Mouse (Mus musculus): Measurements from ENCODE around the gene Pknox2. TPM values are rescaled to one million over a fixed set of nuclear protein-coding genes. Genes with fewer than 3 reads are reported as not detected.

Gene Pknox2
- polyA plus RNA-seq, 1 experiment from 2014 or later: 13.2 TPM

DNA sequence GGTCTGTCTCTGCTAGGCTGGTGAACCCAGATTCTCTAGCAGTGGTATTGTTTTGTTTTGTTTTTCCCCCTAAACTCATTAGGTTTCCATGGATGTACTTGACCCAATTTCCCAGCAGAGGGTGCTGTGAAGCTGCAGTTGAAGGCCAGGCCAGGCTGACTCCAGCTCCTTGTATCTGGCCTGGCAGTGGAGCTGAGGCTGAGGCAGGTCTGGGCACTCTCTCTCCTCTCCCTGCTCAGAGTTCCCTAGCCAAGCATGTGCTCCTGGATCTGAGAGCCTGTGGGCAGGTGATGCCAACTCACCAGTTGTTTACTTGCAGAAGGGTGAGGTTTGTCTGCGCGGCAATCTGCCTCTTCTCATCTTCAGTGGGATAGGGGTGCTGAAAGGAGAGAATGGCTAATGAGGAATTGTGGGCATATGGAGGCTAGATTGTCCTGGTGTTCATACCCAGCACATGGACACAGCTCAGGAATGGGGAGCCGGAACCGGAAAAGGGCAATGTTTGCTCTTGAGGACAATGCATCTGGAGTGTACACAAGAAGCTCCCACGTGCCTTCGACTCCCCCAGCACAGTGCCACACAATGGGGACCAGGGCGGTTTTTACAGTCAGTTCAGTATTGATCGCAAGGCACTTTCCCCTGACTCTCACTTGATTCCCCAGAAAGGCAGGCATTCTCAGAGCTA is 252.1 kb downstream of the Pknox2 start:
- 77% methylated on average over 8 of the region's 8 CpGs for WGBS
- Histone ChIP-seq H3K27me3 (ENCODE audit: control insufficient read depth, insufficient read depth, low read length) (no peaks in the 10 kb centered on the region), H3K4me1 (ENCODE audit: control insufficient read depth, insufficient read depth, low read length) (no peaks in the 10 kb centered on the region), H3K9ac (replicated peaks; ENCODE audit: low read length) (no peak overlapping the region), H3K36me3 (replicated peaks; ENCODE audit: control insufficient read depth, insufficient read depth, low read depth, low read length) (no peaks in the 10 kb centered on the region; the same call in 1 of the 2 replicates), H3K4me3 (ENCODE audit: low read depth, low read length) (no peak overlapping the region), H3K27ac (replicated peaks; ENCODE audit: low read depth, low read length) (no peak overlapping the region), H3K4me2 (ENCODE audit: low read depth, low read length) (no peak overlapping the region), H3K9me3 (replicated peaks; ENCODE audit: control insufficient read depth, low read length) (no peaks in the 10 kb centered on the region)
- ATAC-seq (replicated peaks; ENCODE audit: insufficient number of reproducible peaks, low FRiP score, low TSS enrichment, low read depth): no peak
- peak; percentile 71 for DNase-seq (ENCODE audit: low spot score)

DNA sequence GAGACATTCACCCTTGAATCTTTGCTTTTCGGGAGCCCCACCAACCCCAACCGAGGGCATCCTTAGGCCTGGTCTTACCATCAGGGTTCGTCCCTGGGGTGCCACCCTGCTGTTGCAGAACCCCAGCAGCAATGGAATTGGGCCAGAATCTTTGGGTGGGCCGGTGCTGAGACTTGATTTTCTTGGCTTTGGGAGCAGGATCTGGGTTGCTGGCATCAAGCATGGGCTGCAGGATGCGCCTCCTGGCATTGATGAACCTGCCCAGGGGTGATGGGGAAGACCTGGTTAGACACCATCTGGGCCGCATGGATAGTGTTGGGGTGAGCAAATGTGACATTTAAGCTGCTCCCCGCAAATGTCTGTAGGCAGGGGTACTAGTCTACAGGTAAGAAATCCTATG is 253.0 kb downstream of the Pknox2 start:
- ATAC-seq (replicated peaks; ENCODE audit: insufficient number of reproducible peaks, low FRiP score, low TSS enrichment, low read depth) (no peak), DNase-seq (ENCODE audit: low spot score) (no peak)
- Histone ChIP-seq H3K9ac (replicated peaks; ENCODE audit: low read length) (no peak overlapping the region), H3K36me3 (replicated peaks; ENCODE audit: control insufficient read depth, insufficient read depth, low read depth, low read length) (no peaks in the 10 kb centered on the region; the same call in 1 of the 2 replicates), H3K27ac (replicated peaks; ENCODE audit: low read depth, low read length) (no peak overlapping the region), H3K9me3 (replicated peaks; ENCODE audit: control insufficient read depth, low read length) (no peaks in the 10 kb centered on the region), H3K4me2 (ENCODE audit: low read depth, low read length) (no peak overlapping the region), H3K4me3 (ENCODE audit: low read depth, low read length) (no peak overlapping the region), H3K27me3 (ENCODE audit: control insufficient read depth, insufficient read depth, low read length) (no peaks in the 10 kb centered on the region), H3K4me1 (ENCODE audit: control insufficient read depth, insufficient read depth, low read length) (no peaks in the 10 kb centered on the region)
- 96% methylated on average over 7 of the region's 7 CpGs for WGBS

DNA sequence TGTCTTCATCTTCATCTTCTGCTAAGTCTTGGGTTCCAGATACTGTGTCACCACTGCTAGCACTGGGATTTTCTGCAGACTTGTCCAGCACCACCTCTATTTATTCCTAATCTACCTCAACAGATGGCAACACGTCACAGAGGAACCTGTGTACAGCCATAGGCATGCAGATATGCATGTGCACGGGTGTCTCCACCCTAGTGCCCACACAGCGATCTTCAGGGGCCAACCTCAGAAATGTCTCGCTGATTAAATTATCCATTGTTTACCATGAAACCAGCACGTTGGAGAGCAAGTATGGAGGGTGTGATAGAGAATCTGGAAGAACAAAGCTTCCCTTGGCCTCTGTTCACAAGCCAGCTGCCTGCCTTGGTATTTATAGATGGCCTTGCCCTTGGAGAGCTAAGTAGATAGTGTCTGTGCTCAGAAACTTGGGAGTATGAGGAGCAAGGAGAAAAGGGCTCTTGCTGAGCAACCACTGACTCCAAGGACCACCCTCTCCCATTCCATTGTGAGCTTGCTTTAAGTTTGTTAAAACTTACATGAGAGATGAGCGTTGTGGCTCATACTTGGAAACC is 253.7 kb downstream of the Pknox2 start:
- Histone ChIP-seq H3K9me3 (replicated peaks; ENCODE audit: control insufficient read depth, low read length) (no peaks in the 10 kb centered on the region), H3K4me1 (ENCODE audit: control insufficient read depth, insufficient read depth, low read length) (no peaks in the 10 kb centered on the region), H3K4me3 (ENCODE audit: low read depth, low read length) (no peak overlapping the region), H3K36me3 (replicated peaks; ENCODE audit: control insufficient read depth, insufficient read depth, low read depth, low read length) (no peaks in the 10 kb centered on the region; the same call in 1 of the 2 replicates), H3K9ac (replicated peaks; ENCODE audit: low read length) (no peak overlapping the region), H3K27ac (replicated peaks; ENCODE audit: low read depth, low read length) (no peak overlapping the region), H3K4me2 (ENCODE audit: low read depth, low read length) (no peak overlapping the region), H3K27me3 (ENCODE audit: control insufficient read depth, insufficient read depth, low read length) (no peaks in the 10 kb centered on the region)
- ATAC-seq (replicated peaks; ENCODE audit: insufficient number of reproducible peaks, low FRiP score, low TSS enrichment, low read depth) (no peak), DNase-seq (ENCODE audit: low spot score) (no peak)
- WGBS: 84% methylated on average over 6 of the region's 6 CpGs

DNA sequence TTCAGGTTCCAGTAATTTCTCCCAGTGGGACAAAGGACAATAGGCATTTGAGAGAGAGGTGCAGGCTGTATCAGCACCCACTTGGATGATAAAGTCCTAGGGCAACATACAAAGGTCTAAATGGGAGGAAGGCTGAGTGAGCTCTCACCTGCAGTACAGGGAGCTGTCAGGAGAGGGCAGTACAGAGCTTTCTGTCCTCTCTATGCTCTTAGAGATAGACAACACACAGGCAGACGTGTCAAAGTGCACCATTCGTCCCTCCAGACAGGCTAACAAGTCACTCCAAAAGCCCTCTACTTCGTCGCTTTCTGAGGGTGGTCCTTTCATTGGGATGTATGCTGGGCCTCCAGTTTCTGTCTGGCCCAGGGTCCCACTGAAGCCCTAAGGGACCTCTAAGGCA is 256.7 kb downstream of the Pknox2 start:
- no peaks in the 10 kb centered on the region for H3K4me1 ChIP-seq (ENCODE audit: control insufficient read depth, insufficient read depth, low read length)
- ATAC-seq (replicated peaks; ENCODE audit: insufficient number of reproducible peaks, low FRiP score, low TSS enrichment, low read depth) (no peak), DNase-seq (ENCODE audit: low spot score) (peak; percentile 74)
- no peaks in the 10 kb centered on the region; the same call in 1 of the 2 replicates for H3K36me3 ChIP-seq (replicated peaks; ENCODE audit: control insufficient read depth, insufficient read depth, low read depth, low read length)
- H3K4me3 ChIP-seq (ENCODE audit: low read depth, low read length): no peak overlapping the region
- no peaks in the 10 kb centered on the region for H3K9me3 ChIP-seq (replicated peaks; ENCODE audit: control insufficient read depth, low read length)
- H3K9ac ChIP-seq (replicated peaks; ENCODE audit: low read length): no peak overlapping the region
- 36% methylated on average over 4 of the region's 4 CpGs for WGBS
- no peaks in the 10 kb centered on the region for H3K27me3 ChIP-seq (ENCODE audit: control insufficient read depth, insufficient read depth, low read length)
- H3K27ac ChIP-seq (replicated peaks; ENCODE audit: low read depth, low read length): no peak overlapping the region
- no peak overlapping the region for H3K4me2 ChIP-seq (ENCODE audit: low read depth, low read length)

DNA sequence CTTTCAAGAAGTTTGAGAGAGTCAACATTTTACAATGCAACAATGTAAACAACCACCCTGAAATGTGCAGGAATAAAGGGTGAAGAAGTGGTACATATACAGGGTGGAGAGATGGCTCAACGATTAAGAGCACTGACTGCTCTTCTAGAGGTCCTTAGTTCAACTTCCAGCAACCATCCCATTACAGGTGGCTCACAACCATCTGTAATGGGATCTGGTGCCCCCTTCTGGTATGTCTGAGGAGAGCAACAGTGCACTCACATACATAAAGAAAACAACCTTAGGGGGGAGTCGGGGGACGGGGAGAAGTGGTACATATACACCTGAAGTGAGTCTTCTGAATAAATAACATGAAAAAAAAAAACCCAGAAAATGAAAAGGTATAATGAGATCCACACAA is 262.0 kb downstream of the Pknox2 start:
- H3K4me3 ChIP-seq (ENCODE audit: low read depth, low read length): no peak overlapping the region
- no peak overlapping the region for H3K27ac ChIP-seq (replicated peaks; ENCODE audit: low read depth, low read length)
- H3K9ac ChIP-seq (replicated peaks; ENCODE audit: low read length): no peak overlapping the region
- H3K27me3 ChIP-seq (ENCODE audit: control insufficient read depth, insufficient read depth, low read length): no peaks in the 10 kb centered on the region
- no peaks in the 10 kb centered on the region for H3K9me3 ChIP-seq (replicated peaks; ENCODE audit: control insufficient read depth, low read length)
- 70% methylated on average over 3 of the region's 3 CpGs for WGBS
- no peak overlapping the region for H3K4me2 ChIP-seq (ENCODE audit: low read depth, low read length)
- no peak; the same call in 1 of the 2 replicates for ATAC-seq (replicated peaks; ENCODE audit: insufficient number of reproducible peaks, low FRiP score, low TSS enrichment, low read depth)
- H3K4me1 ChIP-seq (ENCODE audit: control insufficient read depth, insufficient read depth, low read length): no peaks in the 10 kb centered on the region
- H3K36me3 ChIP-seq (replicated peaks; ENCODE audit: control insufficient read depth, insufficient read depth, low read depth, low read length): no peaks in the 10 kb centered on the region
- DNase-seq (ENCODE audit: low spot score): peak; percentile 51

DNA sequence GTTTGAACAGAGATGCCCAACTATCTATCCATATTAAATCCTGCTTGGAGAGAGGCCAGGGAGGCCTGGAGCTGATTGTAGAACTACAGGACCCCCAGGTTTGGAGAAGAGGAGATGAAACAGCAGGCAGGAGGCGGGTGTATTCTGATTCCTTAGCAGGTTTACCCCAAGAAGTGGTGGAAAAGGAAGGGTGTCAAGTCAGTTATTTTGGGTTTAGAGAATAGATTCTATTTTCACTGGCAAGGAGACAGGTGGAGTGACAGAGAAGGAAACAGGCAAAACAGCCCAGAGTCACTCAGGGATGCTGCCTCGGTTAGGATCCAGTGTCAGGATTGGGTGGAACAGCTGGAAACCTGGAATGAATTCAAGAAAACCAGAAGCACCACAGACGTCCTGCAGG is 263.6 kb downstream of the Pknox2 start:
- 68% methylated on average over 3 of the region's 3 CpGs for WGBS
- H3K27me3 ChIP-seq (ENCODE audit: control insufficient read depth, insufficient read depth, low read length): no peaks in the 10 kb centered on the region
- DNase-seq (ENCODE audit: low spot score) (no peak), ATAC-seq (replicated peaks; ENCODE audit: insufficient number of reproducible peaks, low FRiP score, low TSS enrichment, low read depth) (no peak)
- no peak overlapping the region for H3K27ac ChIP-seq (replicated peaks; ENCODE audit: low read depth, low read length)
- no peak overlapping the region for H3K4me2 ChIP-seq (ENCODE audit: low read depth, low read length)
- no peak overlapping the region for H3K9ac ChIP-seq (replicated peaks; ENCODE audit: low read length)
- H3K9me3 ChIP-seq (replicated peaks; ENCODE audit: control insufficient read depth, low read length): no peaks in the 10 kb centered on the region
- H3K4me3 ChIP-seq (ENCODE audit: low read depth, low read length): no peak overlapping the region
- H3K36me3 ChIP-seq (replicated peaks; ENCODE audit: control insufficient read depth, insufficient read depth, low read depth, low read length): no peaks in the 10 kb centered on the region
- H3K4me1 ChIP-seq (ENCODE audit: control insufficient read depth, insufficient read depth, low read length): no peaks in the 10 kb centered on the region

DNA sequence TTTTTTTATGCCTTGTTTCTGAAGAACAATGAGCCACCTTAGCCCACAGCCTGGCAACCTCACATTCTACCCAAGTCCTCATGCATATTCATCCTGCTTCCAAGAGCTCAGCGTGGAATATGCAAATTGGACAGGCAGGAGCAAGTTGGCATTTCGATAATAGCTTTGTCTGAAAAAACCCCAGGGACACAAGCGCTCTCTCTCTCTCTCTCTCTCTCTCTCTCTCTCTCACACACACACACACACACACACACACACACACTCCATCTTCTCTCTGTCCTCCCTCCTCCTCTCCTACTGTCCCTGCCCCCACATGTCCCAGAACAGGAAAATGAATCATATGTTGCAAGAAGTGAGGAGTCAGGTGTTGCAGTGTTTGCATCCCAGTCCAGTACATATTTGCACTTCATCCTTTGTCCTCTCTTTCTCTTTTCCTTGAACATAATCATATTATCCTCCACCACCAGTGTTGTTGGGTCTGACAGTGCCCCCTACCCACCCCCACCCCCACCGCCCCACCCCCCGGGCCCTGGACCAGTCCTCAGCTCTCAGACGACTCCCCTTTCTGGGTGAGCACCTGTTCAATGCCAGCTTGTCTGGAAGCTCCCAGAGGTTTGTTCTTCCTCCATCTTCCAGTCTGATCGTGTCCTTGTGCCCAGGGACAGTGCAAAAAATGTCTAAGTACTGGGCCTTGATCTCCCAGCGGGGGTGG is 265.0 kb downstream of the Pknox2 start:
- Histone ChIP-seq H3K27ac (replicated peaks; ENCODE audit: low read depth, low read length) (no peak overlapping the region), H3K4me2 (ENCODE audit: low read depth, low read length) (no peak overlapping the region), H3K36me3 (replicated peaks; ENCODE audit: control insufficient read depth, insufficient read depth, low read depth, low read length) (no peaks in the 10 kb centered on the region), H3K27me3 (ENCODE audit: control insufficient read depth, insufficient read depth, low read length) (no peaks in the 10 kb centered on the region), H3K9ac (replicated peaks; ENCODE audit: low read length) (no peak overlapping the region), H3K9me3 (replicated peaks; ENCODE audit: control insufficient read depth, low read length) (no peaks in the 10 kb centered on the region), H3K4me1 (ENCODE audit: control insufficient read depth, insufficient read depth, low read length) (no peaks in the 10 kb centered on the region), H3K4me3 (ENCODE audit: low read depth, low read length) (no peak overlapping the region)
- ATAC-seq (replicated peaks; ENCODE audit: insufficient number of reproducible peaks, low FRiP score, low TSS enrichment, low read depth): peak; percentile 68; the same call in 1 of the 2 replicates
- no peak for DNase-seq (ENCODE audit: low spot score)
- WGBS: 44% methylated on average over 8 of the region's 8 CpGs

DNA sequence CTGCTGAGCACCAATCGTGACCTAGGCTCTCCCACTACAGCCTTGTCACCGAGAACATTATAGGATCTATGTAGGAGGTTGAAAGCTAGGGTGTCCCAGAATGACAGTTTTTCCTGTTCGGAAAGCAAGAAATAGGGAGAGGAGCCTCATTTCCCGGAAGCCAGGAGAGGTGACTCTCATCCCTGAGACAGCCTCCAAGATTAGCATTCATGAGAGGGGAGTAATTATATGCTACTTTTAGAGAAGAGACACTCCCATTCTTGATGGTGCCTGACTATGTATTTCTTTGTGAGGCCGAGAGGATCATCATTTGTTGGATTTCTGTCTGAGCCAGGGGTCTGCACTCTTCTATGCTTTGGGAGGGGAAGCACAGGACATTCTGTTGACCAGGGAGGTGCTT is 265.6 kb downstream of the Pknox2 start:
- no peaks in the 10 kb centered on the region for H3K4me1 ChIP-seq (ENCODE audit: control insufficient read depth, insufficient read depth, low read length)
- no peaks in the 10 kb centered on the region for H3K9me3 ChIP-seq (replicated peaks; ENCODE audit: control insufficient read depth, low read length)
- no peaks in the 10 kb centered on the region for H3K36me3 ChIP-seq (replicated peaks; ENCODE audit: control insufficient read depth, insufficient read depth, low read depth, low read length)
- no peak overlapping the region for H3K4me3 ChIP-seq (ENCODE audit: low read depth, low read length)
- H3K27me3 ChIP-seq (ENCODE audit: control insufficient read depth, insufficient read depth, low read length): no peaks in the 10 kb centered on the region
- WGBS: 74% methylated on average over 5 of the region's 5 CpGs
- no peak overlapping the region for H3K27ac ChIP-seq (replicated peaks; ENCODE audit: low read depth, low read length)
- no peak overlapping the region for H3K9ac ChIP-seq (replicated peaks; ENCODE audit: low read length)
- DNase-seq (ENCODE audit: low spot score): no peak
- no peak overlapping the region for H3K4me2 ChIP-seq (ENCODE audit: low read depth, low read length)
- no peak for ATAC-seq (replicated peaks; ENCODE audit: insufficient number of reproducible peaks, low FRiP score, low TSS enrichment, low read depth)
